Mouse (Mus musculus) testis, adult 2 months (tissue): ENCODE data around the gene Reep3.

ENCODE experiments used
- CTCF ChIP-seq: fragments of 200-500 bp; IDR thresholded peaks from 2 replicates; pipeline ENCODE4 v1.5.1; 2012; ENCODE audit warnings: low read depth, mild to moderate bottlenecking, inconsistent platforms, low read length, moderate library complexity; ENCODE audit not compliant: control insufficient read depth, insufficient read depth, insufficient replicate concordance
- POLR2A ChIP-seq: fragments of 200-500 bp; IDR thresholded peaks from 2 replicates; pipeline ENCODE4 v1.6.1; 2012; ENCODE audit warnings: low read depth, mild to moderate bottlenecking, inconsistent platforms, low read length, moderate library complexity; ENCODE audit not compliant: control insufficient read depth

GRCm38 (mm10) chr10:67057208-67057607, 39.5 kb downstream of the Reep3 start:
- TF ChIP-seq CTCF (no peak), POLR2A (no peak)
